Mouse (Mus musculus) limb, embryonic 13.5 days (tissue): ENCODE results near the gene Tns4. TPM values are rescaled to one million over a fixed set of nuclear protein-coding genes. Genes with fewer than 3 reads are reported as not detected.

Source experiments
- ATAC-seq: fragments of 200-750 bp; cut with Nextera tagmentation; 2 replicates; pipeline ENCODE4 v1.8.0; 2017; ENCODE audit warnings: low read depth, moderate number of reproducible peaks, moderate TSS enrichment; ENCODE audit not compliant: low FRiP score
- H3K27ac ChIP-seq: fragments of 300-500 bp; sonication (generic); 2 replicates; pipeline ENCODE4 v1.5.1; 2015; ENCODE audit warnings: inconsistent platforms, mild to moderate bottlenecking, moderate library complexity
- H3K27me3 ChIP-seq: fragments of 300-500 bp; sonication (generic); 2 replicates; pipeline ENCODE4 v1.6.1; 2015; ENCODE audit warnings: mild to moderate bottlenecking, inconsistent platforms
- H3K36me3 ChIP-seq: fragments of 300-500 bp; sonication (generic); 2 replicates; pipeline ENCODE4 v1.6.1; 2015; ENCODE audit warnings: inconsistent platforms, mild to moderate bottlenecking, moderate library complexity
- H3K4me1 ChIP-seq: fragments of 300-500 bp; sonication (generic); 2 replicates; pipeline ENCODE4 v1.6.1; 2015; ENCODE audit warnings: inconsistent platforms
- H3K4me2 ChIP-seq: fragments of 300-500 bp; sonication (generic); replicated peaks from 2 replicates; pipeline ENCODE4 v1.6.1; 2015; ENCODE audit warnings: inconsistent platforms, mild to moderate bottlenecking, moderate library complexity
- H3K4me3 ChIP-seq: fragments of 300-500 bp; sonication (generic); 2 replicates; pipeline ENCODE4 v1.5.1; 2015; ENCODE audit warnings: moderate library complexity, mild to moderate bottlenecking, inconsistent platforms
- H3K9ac ChIP-seq: fragments of 300-500 bp; sonication (generic); 2 replicates; pipeline ENCODE4 v1.6.1; 2015; ENCODE audit warnings: mild to moderate bottlenecking, inconsistent platforms
- H3K9me3 ChIP-seq: fragments of 300-500 bp; sonication (generic); 2 replicates; pipeline ENCODE4 v1.6.1; 2016; ENCODE audit warnings: inconsistent platforms
- WGBS: fragments of 180-500 bp; shearing (Covaris S2); methylation state at CpG from one replicate; pipeline ENCODE4 v1.1.7; 2015; 5-methylcytosine and 5-hydroxymethylcytosine counted together
- polyA plus RNA-seq: library from polyadenylated mRNA; unstranded; fragments of >200 nt; fragmentation: Nextera tagmentation; extraction: Ambion mirVana; gene quantifications from 2 replicates; pipeline ENCODE4 v1.2.1, GENCODE M21; 2015

Gene Tns4
- polyA plus RNA-seq, 1 experiment from 2014 or later = 0.55 TPM

- 20% methylated on average over 8 of the region's 8 CpGs for WGBS
- H3K36me3 ChIP-seq = no peaks in the 10 kb centered on the region
- peak; percentile 68 for ATAC-seq
- H3K9ac ChIP-seq = 0 out of 2 replicates have a peak overlapping the region, but pooled peaks have one; percentile 32
- H3K4me3 ChIP-seq = no peak overlapping the region
- H3K27me3 ChIP-seq = no peaks in the 10 kb centered on the region
- peaks cover 60% of the 10 kb centered on the region for H3K4me1 ChIP-seq
- H3K9me3 ChIP-seq = no peaks in the 10 kb centered on the region
- H3K4me2 ChIP-seq = peak overlapping the region; percentile 15; the same call in 1 of the 2 replicates
- peak overlapping the region; percentile 85 for H3K27ac ChIP-seq
Observed at GRCm38 (mm10) chr11:99082098-99082497, 7.0 kb downstream of the Tns4 start.

DNA sequence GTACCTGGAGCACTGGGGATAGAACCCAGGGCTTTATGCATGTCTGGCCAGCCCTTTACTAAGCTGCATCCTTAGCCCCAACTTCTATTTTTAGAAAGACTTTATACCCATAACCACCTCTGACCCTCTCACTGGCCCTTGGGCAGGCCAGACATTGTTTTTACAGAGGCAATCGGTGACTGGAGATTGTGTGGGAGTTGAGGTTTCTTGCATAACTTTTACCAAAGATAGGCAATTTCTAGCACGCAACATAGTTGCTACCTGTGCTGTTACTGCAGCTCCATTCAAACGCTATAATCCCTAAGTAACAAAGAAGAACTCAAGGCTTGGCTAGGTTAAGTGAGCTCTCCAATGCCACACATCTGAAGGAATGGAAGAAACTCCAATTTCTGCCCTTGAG lies 7.5 kb downstream of the Tns4 start:
- H3K27me3 ChIP-seq = no peaks in the 10 kb centered on the region
- no peaks in the 10 kb centered on the region for H3K9me3 ChIP-seq
- no peak overlapping the region for H3K4me3 ChIP-seq
- H3K27ac ChIP-seq = peak overlapping the region; percentile 85
- no peak for ATAC-seq
- WGBS = 41% methylated on average over 3 of the region's 3 CpGs
- no peaks in the 10 kb centered on the region for H3K36me3 ChIP-seq
- H3K4me1 ChIP-seq = peaks cover 65% of the 10 kb centered on the region
- H3K9ac ChIP-seq = no peak overlapping the region
- peak overlapping the region; percentile 15; the same call in 1 of the 2 replicates for H3K4me2 ChIP-seq

GRCm38 (mm10) chr11:99080902-99081543 lies 8.1 kb downstream of the Tns4 start:
- Histone ChIP-seq H3K4me3 (no peak overlapping the region), H3K4me1 (peaks cover 66% of the 10 kb centered on the region), H3K9me3 (no peaks in the 10 kb centered on the region), H3K36me3 (no peaks in the 10 kb centered on the region), H3K27ac (peak overlapping the region; percentile 85), H3K27me3 (no peaks in the 10 kb centered on the region), H3K4me2 (0 out of 2 replicates have a peak overlapping the region, but pooled peaks have one; percentile 15), H3K9ac (no peak overlapping the region)
- 81% methylated on average over 9 of the region's 9 CpGs for WGBS
- no peak for ATAC-seq

DNA sequence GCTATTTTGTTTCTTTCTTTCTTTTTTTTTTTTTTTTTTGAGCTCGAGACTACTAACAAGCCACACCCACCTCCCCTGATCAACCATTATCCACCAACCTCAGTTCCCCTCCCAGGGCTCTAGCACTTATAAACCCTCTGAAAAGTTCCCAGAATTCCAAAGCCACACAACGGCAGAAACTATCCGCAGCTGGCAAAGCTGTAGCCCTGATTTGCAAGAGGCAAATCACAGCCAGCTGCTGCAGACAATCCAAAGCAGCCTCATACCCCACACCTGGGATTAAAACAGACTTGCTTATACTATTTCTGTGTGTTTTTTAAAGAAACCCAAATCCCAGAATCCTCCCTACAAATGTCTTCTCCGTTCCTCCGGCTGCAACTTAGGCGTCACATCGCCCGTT lies 11.2 kb downstream of the Tns4 start:
- Histone ChIP-seq H3K4me1 (peaks cover 92% of the 10 kb centered on the region), H3K36me3 (no peaks in the 10 kb centered on the region), H3K9ac (no peak overlapping the region), H3K27ac (peak overlapping the region; percentile 75), H3K4me2 (0 out of 2 replicates have a peak overlapping the region, but pooled peaks have one; percentile 4), H3K27me3 (no peaks in the 10 kb centered on the region), H3K4me3 (no peak overlapping the region), H3K9me3 (no peaks in the 10 kb centered on the region)
- WGBS = 44% methylated on average over 8 of the region's 8 CpGs
- 0 out of 2 replicates have a peak, but pooled peaks have one; percentile 24 for ATAC-seq

DNA sequence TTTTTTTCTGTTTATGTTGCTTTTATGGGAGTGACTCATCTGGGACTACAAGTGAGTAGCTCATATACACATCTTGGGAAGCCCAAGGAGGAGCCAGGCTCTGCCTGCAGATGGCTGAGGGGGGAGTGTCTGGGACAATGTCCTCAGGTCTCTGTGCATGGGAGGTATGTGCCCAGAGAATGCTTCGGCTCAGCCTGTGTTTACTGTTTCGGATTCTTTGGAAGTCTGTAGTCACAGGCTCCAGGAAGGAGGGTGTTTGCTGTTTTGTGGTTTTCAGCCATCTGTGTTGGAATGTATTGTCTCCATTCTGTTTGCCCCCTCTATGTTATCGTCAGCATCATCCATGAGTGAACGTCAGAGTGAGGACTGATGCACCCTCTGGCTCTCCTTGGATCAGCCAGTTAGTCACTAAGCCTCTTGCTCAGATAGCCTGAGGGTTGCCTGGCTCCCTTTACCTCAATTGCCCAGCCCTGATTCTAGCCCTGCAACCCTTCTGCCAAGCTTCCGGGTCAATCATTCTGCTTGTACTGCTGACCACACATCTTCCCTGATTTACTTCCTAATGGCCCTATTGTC lies 12.3 kb downstream of the Tns4 start:
- H3K36me3 ChIP-seq = no peaks in the 10 kb centered on the region
- H3K27ac ChIP-seq = peak overlapping the region; percentile 75; the same call in 1 of the 2 replicates
- 75% methylated on average over 5 of the region's 5 CpGs for WGBS
- no peak overlapping the region for H3K4me3 ChIP-seq
- H3K27me3 ChIP-seq = no peaks in the 10 kb centered on the region
- H3K9me3 ChIP-seq = no peaks in the 10 kb centered on the region
- H3K9ac ChIP-seq = no peak overlapping the region
- ATAC-seq = no peak
- H3K4me2 ChIP-seq = no peak overlapping the region
- peaks cover 92% of the 10 kb centered on the region for H3K4me1 ChIP-seq

- Histone ChIP-seq H3K36me3 (no peaks in the 10 kb centered on the region), H3K4me3 (no peak overlapping the region), H3K27me3 (no peaks in the 10 kb centered on the region), H3K4me2 (no peak overlapping the region), H3K9ac (no peak overlapping the region; the same call in 1 of the 2 replicates), H3K4me1 (peaks cover 88% of the 10 kb centered on the region), H3K27ac (peak overlapping the region; percentile 87), H3K9me3 (no peaks in the 10 kb centered on the region)
- WGBS = 49% methylated on average over 5 of the region's 5 CpGs
- ATAC-seq = no peak
Observed at GRCm38 (mm10) chr11:99073781-99074180, 15.3 kb downstream of the Tns4 start.

GRCm38 (mm10) chr11:99071866-99072265 lies 17.2 kb downstream of the Tns4 start:
- peak overlapping the region; percentile 39 for H3K4me2 ChIP-seq
- ATAC-seq = peak; percentile 94

DNA sequence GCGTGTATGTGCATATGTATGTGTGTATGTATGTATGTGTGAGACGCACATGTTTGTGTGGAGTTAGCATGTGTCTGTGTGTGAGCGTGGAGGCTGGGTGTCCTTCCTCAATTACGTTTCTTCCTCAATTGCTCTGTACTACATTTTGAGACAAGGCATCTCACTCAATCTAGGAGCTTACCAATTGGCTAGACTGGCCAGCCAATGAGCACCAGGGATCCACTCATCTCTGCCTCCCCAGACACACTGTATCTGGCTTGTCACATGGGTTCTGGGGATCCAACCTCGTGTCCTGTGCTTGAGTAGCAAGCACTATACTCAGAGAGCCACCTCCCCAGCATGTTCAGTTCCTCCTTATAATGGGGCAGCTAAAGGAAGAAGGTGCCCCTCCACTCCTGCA lies 20.7 kb downstream of the Tns4 start:
- 84% methylated on average over 5 of the region's 5 CpGs for WGBS
- Histone ChIP-seq H3K4me2 (no peak overlapping the region), H3K9ac (no peak overlapping the region), H3K36me3 (no peaks in the 10 kb centered on the region), H3K27ac (no peak overlapping the region), H3K4me3 (no peak overlapping the region), H3K4me1 (peaks cover 60% of the 10 kb centered on the region), H3K27me3 (no peaks in the 10 kb centered on the region), H3K9me3 (no peaks in the 10 kb centered on the region)
- ATAC-seq = no peak

More at GRCm38 (mm10) chr11:99071866-99072265, 17.2 kb downstream of the Tns4 start:
- H3K4me1 ChIP-seq = peaks cover 70% of the 10 kb centered on the region
- 3% methylated on average over 6 of the region's 6 CpGs for WGBS
- no peak overlapping the region for H3K4me3 ChIP-seq
- H3K27me3 ChIP-seq = no peaks in the 10 kb centered on the region
- peak overlapping the region; percentile 87 for H3K27ac ChIP-seq
- 0 out of 2 replicates have a peak overlapping the region, but pooled peaks have one; percentile 39 for H3K9ac ChIP-seq
- no peaks in the 10 kb centered on the region for H3K9me3 ChIP-seq
- H3K36me3 ChIP-seq = no peaks in the 10 kb centered on the region

DNA sequence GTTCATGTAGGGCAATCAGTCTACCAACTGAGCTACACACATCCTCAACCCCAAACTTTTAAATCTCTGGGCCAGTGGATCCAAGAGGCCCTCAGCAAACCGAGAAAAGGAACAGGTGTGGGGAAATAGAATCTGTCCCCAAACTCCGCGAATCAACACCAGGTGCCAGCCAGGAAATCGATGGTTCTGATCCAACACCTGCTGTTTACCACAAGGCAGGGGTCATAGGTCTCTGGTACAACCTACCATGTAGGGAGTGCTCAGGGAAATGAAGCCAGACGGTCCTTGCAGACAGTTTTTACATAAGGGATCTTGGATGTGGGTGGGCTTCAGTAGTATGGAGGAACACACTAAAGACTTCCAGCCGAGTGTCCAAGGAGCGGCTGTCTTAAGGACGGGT lies 21.5 kb downstream of the Tns4 start:
- no peaks in the 10 kb centered on the region for H3K9me3 ChIP-seq
- 70% methylated on average over 8 of the region's 8 CpGs for WGBS
- no peak overlapping the region for H3K4me2 ChIP-seq
- no peak overlapping the region for H3K9ac ChIP-seq
- no peak overlapping the region for H3K27ac ChIP-seq
- H3K4me1 ChIP-seq = peaks cover 59% of the 10 kb centered on the region
- H3K36me3 ChIP-seq = no peaks in the 10 kb centered on the region
- ATAC-seq = no peak
- H3K27me3 ChIP-seq = no peaks in the 10 kb centered on the region
- no peak overlapping the region for H3K4me3 ChIP-seq

DNA sequence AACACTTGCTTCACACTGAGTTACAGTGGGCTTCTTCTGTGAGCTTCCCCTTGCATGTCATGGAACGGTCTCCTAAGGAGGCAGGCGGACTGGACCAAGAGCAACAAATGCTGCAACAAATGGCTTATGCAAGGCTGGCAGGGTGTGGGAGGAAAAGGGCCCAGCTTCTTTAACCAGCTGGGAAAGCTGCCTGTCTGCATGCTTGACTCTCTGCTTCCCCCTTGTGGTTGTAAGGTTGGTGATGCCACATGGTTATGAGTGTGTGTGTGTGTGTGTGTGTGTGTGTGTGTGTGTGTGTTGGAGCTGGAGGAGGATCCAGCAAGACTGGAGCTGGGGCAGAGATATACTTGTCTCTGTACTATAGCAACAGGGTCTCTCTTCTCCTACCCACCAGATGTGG lies 23.1 kb downstream of the Tns4 start:
- peak; percentile 10; the same call in 1 of the 2 replicates for ATAC-seq
- H3K4me1 ChIP-seq = peaks cover 43% of the 10 kb centered on the region
- no peaks in the 10 kb centered on the region for H3K36me3 ChIP-seq
- no peaks in the 10 kb centered on the region for H3K9me3 ChIP-seq
- no peak overlapping the region for H3K4me3 ChIP-seq
- no peak overlapping the region for H3K4me2 ChIP-seq
- WGBS = 12% methylated on average over 2 of the region's 2 CpGs
- no peak overlapping the region for H3K9ac ChIP-seq
- no peaks in the 10 kb centered on the region for H3K27me3 ChIP-seq
- peak overlapping the region; percentile 70; the same call in 1 of the 2 replicates for H3K27ac ChIP-seq

- 74% methylated on average over 3 of the region's 3 CpGs for WGBS
- H3K4me1 ChIP-seq = peaks cover 42% of the 10 kb centered on the region
- H3K9ac ChIP-seq = no peak overlapping the region
- no peaks in the 10 kb centered on the region for H3K36me3 ChIP-seq
- ATAC-seq = no peak
- H3K4me2 ChIP-seq = no peak overlapping the region
- no peak overlapping the region for H3K4me3 ChIP-seq
- no peaks in the 10 kb centered on the region for H3K27me3 ChIP-seq
- no peaks in the 10 kb centered on the region for H3K9me3 ChIP-seq
- peak overlapping the region; percentile 70; the same call in 1 of the 2 replicates for H3K27ac ChIP-seq
Observed at GRCm38 (mm10) chr11:99065353-99065752, 23.8 kb downstream of the Tns4 start.

DNA sequence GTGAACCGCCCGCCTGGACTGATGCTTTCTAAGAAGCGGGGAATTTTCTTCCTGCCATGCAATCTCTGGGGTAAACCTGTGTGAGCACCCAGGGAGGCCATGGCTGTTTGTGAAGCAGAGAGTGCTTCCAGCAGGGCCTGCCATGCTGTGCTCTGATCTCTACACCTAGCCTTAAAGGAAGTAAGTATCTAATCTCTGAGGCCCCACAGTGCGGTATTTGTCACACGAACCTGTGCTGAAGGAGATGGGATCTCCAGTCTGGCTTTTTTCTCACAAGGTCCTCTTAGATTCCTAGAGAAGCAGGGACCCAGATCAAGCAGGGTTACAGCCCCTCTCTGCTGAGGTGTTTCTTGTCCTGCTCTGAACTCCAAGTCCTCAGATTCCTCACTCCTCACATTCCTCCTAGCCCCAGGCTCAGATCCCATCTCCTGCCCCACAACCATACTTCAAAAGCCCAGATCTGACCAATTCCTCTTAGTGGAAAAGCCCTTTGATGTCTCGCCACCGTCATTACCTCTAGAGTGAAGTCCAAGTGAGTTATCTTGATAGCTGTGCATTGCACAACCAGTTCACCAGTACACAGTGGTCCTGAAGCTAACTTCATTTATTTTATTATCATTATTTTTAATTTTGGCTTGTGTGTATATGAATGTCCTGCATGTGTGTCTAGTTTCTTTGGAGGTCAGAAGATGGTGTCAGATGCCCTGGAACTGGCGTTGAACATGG lies 25.5 kb downstream of the Tns4 start:
- 21% methylated on average over 8 of the region's 8 CpGs for WGBS
- H3K27ac ChIP-seq = peak overlapping the region; percentile 52
- H3K4me2 ChIP-seq = no peak overlapping the region
- H3K27me3 ChIP-seq = no peaks in the 10 kb centered on the region
- H3K9ac ChIP-seq = no peak overlapping the region
- H3K9me3 ChIP-seq = peaks cover 8% of the 10 kb centered on the region; the same call in 1 of the 2 replicates
- H3K4me3 ChIP-seq = no peak overlapping the region
- H3K36me3 ChIP-seq = no peaks in the 10 kb centered on the region
- peaks cover 34% of the 10 kb centered on the region for H3K4me1 ChIP-seq
- no peak for ATAC-seq
